Mouse (Mus musculus) megakaryocyte, embryonic 14.5 days (primary cell): ENCODE results near the gene Mfn1.

Experiments
- FLI1 ChIP-seq: IDR thresholded peaks from 2 replicates; pipeline ENCODE4 v1.6.1; 2012; ENCODE audit warnings: low read length, inconsistent platforms, mixed read lengths
- GATA1 ChIP-seq: IDR thresholded peaks from 3 replicates; pipeline ENCODE4 v1.6.1; 2012; ENCODE audit warnings: mixed read lengths, low read length, inconsistent platforms, borderline replicate concordance

GRCm38 (mm10) chr3:32496711-32497070, 32.6 kb upstream of the Mfn1 start:
- TF ChIP-seq FLI1 (no peak), GATA1 (no peak)
